Mouse (Mus musculus): Measurements from ENCODE around the gene Pax1. TPM values are rescaled to one million over a fixed set of nuclear protein-coding genes. Genes with fewer than 3 reads are reported as not detected.

Gene Pax1
- total RNA-seq (2017), result not detected in 2 replicates

DNA sequence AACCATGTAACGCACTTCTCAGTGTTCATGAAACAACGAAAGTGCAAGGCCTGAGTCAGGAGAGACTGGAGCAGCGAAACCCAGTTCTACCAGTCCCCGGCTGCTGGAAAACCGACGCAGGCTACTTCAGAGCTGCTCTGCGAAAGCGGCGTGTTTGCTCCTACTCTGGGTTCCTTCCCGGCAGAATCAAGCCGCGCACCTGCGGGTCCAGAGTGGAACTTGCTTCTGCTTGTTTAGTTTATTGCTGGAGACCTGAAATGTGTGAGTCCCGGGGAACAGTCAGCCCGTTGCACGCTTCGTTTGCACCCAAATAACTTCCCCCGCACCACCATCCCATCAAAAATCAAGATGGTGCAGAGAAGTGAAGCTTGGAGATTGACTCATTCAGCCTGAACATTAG is at the start of gene Pax1:
Pax1 (plus strand) TSS at position 345 of the 400 bp plus-strand sequence.
- no peak for ATAC-seq (ENCODE audit: extremely low read depth, insufficient number of reproducible peaks, low FRiP score, poor library complexity, severe bottlenecking)

- no peak for ATAC-seq (ENCODE audit: extremely low read depth, insufficient number of reproducible peaks, low FRiP score, poor library complexity, severe bottlenecking)
These were observed 40.7 kb upstream of the Pax1 start for GRCm38 (mm10) chr2:147321036-147321435.

- ATAC-seq (ENCODE audit: extremely low read depth, insufficient number of reproducible peaks, low FRiP score, poor library complexity, severe bottlenecking), result no peak
These were observed 36.5 kb upstream of the Pax1 start for GRCm38 (mm10) chr2:147325178-147325577.

DNA sequence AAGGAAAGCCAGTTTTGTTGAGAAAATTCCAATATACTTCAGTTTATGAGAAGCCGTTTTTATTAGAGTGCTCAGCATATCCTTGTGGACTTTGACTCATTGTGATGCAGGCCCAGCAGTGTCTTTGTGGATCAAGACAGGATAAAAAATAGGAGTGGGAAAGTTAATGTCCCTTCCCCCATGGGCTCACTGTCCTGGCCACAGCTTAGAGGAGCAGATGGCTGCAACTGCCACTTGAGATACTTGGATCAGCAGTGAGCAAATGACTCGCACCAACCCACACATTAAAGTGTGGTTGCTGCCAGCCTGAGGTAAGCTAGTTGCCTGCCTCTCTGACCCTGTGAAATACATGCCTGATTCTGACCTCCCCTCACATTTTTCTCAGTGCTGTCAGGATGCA is 29.0 kb upstream of the Pax1 start:
- no peak for ATAC-seq (ENCODE audit: extremely low read depth, insufficient number of reproducible peaks, low FRiP score, poor library complexity, severe bottlenecking)

DNA sequence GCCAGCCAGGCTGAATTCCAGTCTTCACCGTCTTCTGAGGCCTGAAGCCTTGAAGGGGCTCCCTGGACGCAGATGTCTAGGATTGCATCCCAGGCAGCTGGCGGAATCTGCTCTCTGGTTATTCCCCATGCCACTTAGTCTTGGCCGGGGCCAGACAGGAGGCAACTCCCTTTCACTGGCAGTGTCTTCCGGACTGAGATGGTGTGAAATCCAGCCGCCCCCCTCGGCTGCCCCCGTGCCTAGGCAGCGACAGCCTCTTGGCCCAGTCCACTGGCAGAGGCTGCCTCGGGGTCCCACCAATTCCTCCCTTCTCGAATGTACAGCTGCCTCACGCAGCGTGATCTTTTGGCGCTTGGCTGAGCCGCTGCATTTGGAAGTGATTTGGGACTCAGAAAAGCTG is 23.0 kb upstream of the Pax1 start:
- ATAC-seq (ENCODE audit: extremely low read depth, insufficient number of reproducible peaks, low FRiP score, poor library complexity, severe bottlenecking), result no peak

GRCm38 (mm10) chr2:147339796-147340195 is 21.9 kb upstream of the Pax1 start:
- no peak for ATAC-seq (ENCODE audit: extremely low read depth, insufficient number of reproducible peaks, low FRiP score, poor library complexity, severe bottlenecking)

GRCm38 (mm10) chr2:147342198-147342597 is 19.5 kb upstream of the Pax1 start:
- ATAC-seq (ENCODE audit: extremely low read depth, insufficient number of reproducible peaks, low FRiP score, poor library complexity, severe bottlenecking), result no peak

- ATAC-seq (ENCODE audit: extremely low read depth, insufficient number of reproducible peaks, low FRiP score, poor library complexity, severe bottlenecking), result no peak
These were observed 2.0 kb upstream of the Pax1 start for GRCm38 (mm10) chr2:147359716-147360115.

- ATAC-seq (ENCODE audit: extremely low read depth, insufficient number of reproducible peaks, low FRiP score, poor library complexity, severe bottlenecking), result no peak
These were observed 1.3 kb upstream of the Pax1 start for GRCm38 (mm10) chr2:147360401-147360800.

DNA sequence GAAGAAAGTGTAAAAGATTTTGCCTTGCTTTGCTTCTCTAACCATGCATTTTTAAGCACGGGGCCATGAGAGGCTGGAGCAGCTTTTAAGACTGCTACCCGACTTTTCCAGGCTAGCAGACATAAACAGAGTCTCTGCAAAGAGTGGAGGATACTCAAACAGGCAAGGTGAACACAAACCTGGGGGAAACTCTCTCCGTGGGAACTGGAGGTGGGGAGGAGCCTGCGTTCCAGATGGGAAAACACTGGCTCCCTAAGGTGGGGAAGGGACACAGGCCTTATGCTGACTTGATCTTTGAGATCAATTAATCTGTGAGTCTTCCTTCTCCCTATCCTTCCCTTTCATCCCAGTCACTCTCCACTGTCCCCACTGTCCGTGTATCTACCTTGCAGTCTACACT is 869 bp upstream of the Pax1 start:
- ATAC-seq (ENCODE audit: extremely low read depth, insufficient number of reproducible peaks, low FRiP score, poor library complexity, severe bottlenecking), result no peak

DNA sequence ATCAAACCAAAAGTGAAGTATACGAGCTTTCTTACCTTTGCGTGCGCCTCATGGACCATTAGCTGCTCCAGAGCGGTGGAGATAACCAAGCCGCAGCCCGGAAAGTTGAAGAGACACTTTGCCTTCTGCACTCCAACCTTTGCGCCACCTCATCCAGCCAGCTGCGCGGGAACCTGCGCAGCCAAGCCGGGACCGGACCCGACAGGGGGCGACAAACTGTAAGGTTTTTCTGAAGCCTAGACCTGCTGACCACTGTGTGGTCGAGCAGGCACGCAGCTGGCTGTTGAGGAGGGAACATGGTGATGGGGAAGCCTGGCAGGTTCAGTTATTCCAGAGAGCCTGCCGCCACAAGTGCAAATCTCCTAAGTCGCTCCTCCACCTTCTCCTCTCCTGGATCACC is 591 bp downstream of the Pax1 start:
- ATAC-seq (ENCODE audit: extremely low read depth, insufficient number of reproducible peaks, low FRiP score, poor library complexity, severe bottlenecking), result no peak

DNA sequence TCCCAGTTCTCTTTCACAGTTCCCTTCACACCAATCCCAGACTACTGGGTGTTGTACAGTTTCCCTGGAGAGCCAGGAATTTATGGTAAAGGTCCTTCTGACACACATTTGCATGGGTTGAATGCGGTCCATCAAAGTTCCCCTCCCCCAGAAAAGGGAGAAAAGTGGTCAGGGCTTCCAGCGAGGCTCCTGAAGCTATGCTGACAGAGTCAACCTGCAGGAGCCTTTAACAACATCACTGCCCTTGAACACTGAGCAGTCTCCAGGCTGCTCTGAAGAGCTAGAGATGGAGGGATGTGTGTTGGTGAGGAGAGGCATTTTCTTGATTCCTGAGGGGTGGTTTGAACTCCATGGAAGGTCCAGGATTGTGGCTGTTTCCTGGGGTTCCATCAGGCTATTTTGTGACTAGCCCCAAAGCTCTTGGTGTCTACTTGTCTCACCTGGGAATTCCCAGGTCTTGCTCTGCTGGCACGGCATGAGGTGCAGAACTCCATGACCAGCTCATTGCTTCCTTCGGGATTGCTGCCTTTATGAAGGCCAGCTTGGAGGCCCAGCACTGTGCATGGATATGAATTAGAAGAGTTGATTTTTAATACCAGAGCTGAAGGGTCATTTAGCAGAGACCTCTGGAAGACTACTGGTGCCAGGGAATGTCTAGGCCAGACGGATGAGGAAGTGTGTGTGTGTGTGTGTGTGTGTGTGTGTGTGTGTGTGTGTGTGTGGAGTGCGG is 1.8 kb downstream of the Pax1 start:
- ATAC-seq (ENCODE audit: extremely low read depth, insufficient number of reproducible peaks, low FRiP score, poor library complexity, severe bottlenecking), result no peak

- ATAC-seq (ENCODE audit: extremely low read depth, insufficient number of reproducible peaks, low FRiP score, poor library complexity, severe bottlenecking), result no peak
These were observed 2.5 kb downstream of the Pax1 start for GRCm38 (mm10) chr2:147364198-147364597.

DNA sequence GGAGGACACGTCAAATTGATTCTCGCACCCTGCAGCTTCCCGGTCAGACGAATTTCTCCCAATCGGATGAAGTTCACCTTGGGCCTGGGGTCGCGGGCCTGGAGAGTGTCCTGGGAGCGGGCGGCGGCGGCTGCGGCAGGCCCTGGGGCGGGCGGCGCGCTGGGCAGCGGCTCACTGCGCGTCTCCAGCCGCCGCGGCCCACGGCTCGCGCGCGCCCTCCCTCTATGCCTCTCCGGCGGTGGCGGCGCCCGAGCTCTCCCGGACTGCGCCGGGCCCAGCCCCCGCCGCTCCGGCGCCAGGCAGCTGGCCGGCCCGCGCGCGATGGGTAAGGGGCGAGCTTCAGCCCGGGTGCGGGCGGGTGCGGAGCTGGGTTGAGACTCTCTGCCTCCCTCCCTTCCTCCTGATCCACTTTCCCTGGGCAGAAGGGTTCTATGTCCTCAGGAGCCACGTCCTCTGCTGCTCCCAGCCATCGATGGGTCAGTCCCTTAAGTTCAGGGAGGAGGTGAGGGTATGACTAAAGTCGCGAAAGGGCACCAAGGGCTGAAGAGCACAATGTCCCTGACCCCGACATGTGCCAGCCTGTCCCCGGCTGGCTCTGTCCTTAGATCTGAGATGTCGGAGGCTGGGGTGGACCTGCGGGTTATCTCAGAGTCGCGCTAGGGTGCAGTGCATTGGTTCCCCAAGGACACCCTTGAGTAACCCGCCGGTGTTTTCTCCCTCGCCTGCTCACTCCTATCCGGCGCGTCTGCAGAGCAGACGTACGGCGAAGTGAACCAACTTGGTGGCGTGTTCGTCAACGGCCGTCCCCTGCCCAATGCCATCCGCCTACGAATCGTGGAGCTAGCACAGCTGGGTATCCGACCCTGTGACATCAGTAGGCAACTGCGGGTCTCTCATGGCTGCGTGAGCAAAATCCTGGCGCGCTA is 3.5 kb downstream of the Pax1 start:
- ATAC-seq (ENCODE audit: extremely low read depth, insufficient number of reproducible peaks, low FRiP score, poor library complexity, severe bottlenecking), result no peak

DNA sequence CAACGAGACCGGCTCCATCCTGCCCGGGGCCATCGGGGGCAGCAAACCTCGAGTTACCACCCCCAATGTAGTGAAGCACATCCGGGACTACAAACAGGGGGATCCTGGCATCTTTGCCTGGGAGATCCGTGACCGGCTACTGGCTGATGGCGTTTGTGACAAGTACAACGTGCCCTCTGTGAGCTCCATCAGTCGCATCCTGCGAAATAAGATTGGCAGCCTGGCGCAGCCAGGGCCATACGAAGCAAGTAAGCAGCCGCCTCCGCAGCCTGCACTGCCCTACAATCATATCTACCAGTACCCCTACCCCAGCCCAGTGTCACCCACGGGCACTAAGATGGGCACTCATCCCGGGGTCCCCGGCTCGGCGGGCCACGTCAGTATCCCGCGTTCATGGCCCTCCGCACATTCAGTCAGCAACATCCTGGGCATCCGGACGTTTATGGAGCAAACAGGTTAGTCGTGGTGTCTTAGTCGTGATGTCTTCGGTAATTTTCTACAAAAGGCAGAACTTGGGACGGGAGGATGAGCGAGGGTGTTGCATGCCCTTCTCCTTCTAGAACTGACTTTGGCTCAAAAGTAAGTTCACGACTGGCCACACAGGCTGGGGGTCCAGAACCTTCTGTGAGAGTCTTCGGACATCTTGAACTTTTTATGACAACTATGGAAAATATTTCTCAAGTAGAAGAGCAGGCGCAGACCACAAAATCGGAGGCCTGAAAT is 4.3 kb downstream of the Pax1 start:
- ATAC-seq (ENCODE audit: extremely low read depth, insufficient number of reproducible peaks, low FRiP score, poor library complexity, severe bottlenecking), result no peak

DNA sequence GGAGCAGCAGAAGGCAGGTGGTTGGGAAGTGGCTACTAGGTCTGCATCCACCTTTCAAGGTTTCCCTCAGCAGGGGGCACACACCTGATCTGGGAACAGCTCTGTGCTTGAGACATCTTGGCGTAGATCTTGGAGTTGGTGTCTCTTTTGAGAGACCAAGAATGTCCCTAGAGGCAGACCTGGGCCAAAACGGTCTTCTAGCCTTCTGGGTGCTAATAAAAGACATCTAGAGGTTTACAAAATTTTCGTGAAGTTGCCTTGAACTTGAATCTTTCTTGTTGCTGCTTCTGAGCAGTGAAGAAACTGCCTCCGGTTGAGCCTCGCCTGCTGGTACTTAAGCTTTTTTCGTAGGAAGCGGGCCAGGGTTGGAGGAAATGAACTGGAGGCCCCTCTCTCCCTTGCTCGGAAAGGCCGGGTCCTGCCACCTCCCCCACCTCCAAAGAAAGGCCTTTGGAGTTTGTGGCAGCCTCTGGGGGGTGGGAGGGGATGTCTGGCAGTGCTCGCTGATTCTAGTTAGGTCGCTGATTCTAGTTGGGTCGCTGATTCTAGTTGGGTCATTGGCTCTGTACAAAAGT is 5.6 kb downstream of the Pax1 start:
- ATAC-seq (ENCODE audit: extremely low read depth, insufficient number of reproducible peaks, low FRiP score, poor library complexity, severe bottlenecking), result no peak

GRCm38 (mm10) chr2:147367911-147368591 is 6.3 kb downstream of the Pax1 start:
- no peak for ATAC-seq (ENCODE audit: extremely low read depth, insufficient number of reproducible peaks, low FRiP score, poor library complexity, severe bottlenecking)

- ATAC-seq (ENCODE audit: extremely low read depth, insufficient number of reproducible peaks, low FRiP score, poor library complexity, severe bottlenecking), result no peak
These were observed 7.8 kb downstream of the Pax1 start for GRCm38 (mm10) chr2:147369561-147369960.

GRCm38 (mm10) chr2:147370091-147370490 is 8.4 kb downstream of the Pax1 start:
- no peak for ATAC-seq (ENCODE audit: extremely low read depth, insufficient number of reproducible peaks, low FRiP score, poor library complexity, severe bottlenecking)
